Mouse (Mus musculus) CD8-positive naive resting alpha-beta T cell, adult 2 months (primary cell): ENCODE results near the gene Slc44a2.
A peak's percentile ranks its signal among the peaks of the same experiment; 100 is the strongest.
"Not testable (repeated sequence)": the region's sequence is repeated elsewhere in the genome, so short reads cannot be mapped to it uniquely, and the experiment has no call there.

Source experiments
- DNase-seq, 2 experiments: peaks; one replicate each; pipeline ENCODE4 v3.0.0; 2022; ENCODE audit warnings: low read depth in 2 of 2, low spot score in 2 of 2

Gene Slc44a2

GRCm38 (mm10) chr9:21320619-21321512 lies at the start of gene Slc44a2:
Gene Slc44a2 (plus strand): TSS chr9:21320698.
- DNase-seq: peak; percentile 64 to 75

DNA sequence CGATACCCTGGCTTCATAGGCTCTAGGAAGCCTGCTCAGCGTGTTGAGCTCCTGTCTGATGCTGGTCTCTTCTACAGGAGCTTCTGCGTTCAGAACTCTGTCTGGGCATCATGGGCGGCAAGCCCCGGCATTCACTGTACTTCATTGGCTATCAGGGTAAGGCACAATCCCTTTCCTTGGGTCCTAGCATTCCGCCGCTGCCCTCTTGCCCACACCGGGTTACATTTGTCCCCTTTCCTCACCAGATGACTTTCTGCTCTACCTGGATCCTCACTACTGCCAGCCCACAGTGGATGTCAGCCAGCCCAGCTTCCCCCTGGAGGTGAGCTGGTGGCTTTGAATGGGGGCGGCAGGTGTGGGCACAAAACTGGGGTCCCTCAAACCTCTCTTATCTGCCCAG lies 48.1 kb upstream of the Slc44a2 start:
- no peak for DNase-seq

DNA sequence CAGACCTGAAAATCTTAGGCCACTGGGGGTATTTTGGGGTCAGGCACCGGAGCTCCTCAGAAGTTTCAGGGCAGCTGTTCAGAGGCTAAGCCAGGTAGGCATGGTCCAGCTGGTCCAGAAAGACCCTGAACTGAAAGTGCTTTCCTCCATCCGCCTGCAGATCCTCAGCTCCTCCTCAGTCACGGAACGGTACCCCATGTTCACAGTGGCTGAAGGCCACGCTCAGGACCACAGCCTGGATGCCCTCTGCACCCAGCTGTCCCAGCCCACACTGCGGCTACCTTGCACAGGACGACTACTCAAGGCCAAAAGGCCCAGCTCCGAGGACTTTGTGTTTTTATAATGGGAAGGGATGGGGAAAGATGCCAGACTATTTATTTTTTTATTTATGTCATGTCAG lies 47.4 kb upstream of the Slc44a2 start:
- DNase-seq: no peak

DNA sequence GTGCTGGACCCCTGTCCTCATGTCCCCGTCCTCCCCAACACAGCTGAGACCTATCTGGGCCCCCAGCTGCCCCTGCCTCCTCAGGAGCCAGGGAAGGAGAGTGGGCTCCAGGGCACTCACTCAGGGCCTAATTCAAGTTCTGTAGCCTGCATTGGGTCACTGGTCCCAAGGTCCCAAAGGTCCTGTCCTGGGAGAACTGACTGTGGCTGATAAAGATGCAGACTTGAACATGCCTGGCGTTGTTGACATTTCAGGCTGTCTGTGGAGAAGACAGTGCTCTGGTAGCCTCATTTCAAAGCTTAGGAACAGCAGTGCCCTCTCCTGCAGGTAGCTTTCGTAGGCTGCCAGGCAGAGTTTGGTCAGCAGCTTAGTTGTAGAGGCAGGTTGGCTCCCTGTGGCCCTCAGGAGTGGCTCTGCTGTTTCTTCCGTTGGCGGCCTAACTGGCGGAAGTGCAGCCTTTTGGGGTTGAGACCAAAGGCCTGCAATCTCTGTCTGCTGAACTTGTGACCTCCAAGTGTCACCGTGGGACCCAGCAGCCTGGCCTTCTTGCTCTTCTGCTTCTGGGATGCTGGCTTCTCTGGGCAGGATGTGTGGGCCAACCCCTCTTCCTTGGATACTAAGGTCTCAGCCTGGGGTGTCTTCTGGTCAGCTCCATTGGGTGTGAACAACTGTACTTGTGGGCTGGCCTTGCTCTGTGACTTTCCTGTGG lies 46.8 kb upstream of the Slc44a2 start:
- DNase-seq: no peak

- DNase-seq: no peak
These were observed 46.2 kb upstream of the Slc44a2 start for GRCm38 (mm10) chr9:21274336-21274735.

- DNase-seq: no peak
These were observed 45.3 kb upstream of the Slc44a2 start for GRCm38 (mm10) chr9:21275013-21275710.

GRCm38 (mm10) chr9:21275727-21276126 lies 44.8 kb upstream of the Slc44a2 start:
- no peak for DNase-seq

GRCm38 (mm10) chr9:21276307-21276706 lies 44.2 kb upstream of the Slc44a2 start:
- no peak for DNase-seq

GRCm38 (mm10) chr9:21277776-21278175 lies 42.7 kb upstream of the Slc44a2 start:
- DNase-seq: no peak

GRCm38 (mm10) chr9:21283591-21283990 lies 36.9 kb upstream of the Slc44a2 start:
- no peak for DNase-seq

DNA sequence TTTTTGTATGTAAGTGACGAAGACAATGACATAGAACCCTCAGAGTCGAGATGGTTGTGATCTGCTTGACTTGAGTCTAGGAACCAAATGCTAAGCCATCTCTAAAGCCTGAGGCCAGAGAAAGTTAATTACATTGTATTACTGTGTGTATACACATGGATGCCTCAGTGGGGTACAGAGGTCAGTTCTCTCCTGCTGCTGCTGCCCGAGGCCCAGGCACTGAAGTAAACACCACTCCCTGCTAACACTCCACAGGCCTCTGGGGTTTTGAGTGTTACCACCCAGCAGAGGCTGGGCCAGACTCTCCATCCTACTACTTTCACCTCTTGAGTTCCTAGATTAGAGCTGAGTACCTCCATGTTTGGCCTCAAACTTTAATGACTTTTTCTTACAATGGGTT lies 36.5 kb upstream of the Slc44a2 start:
- no peak for DNase-seq

DNA sequence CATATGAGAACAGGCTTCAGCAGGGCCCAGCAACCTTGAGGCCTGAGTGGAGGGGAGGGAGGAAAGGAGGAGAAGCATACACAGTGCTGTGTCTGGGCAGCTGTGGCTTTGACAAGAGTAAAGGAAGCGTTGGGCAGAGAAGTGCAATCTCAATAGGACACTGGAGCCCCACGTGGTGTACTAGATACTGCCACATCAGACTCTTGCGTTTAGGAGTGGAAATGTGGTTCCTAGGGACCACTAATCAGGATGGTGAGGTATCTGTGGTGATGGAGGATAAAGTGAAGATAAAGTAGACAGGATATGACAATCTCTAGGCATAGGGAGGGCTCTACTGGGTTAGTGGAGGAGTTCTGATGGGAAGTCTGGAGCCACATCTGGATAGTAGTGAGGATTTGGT lies 33.7 kb upstream of the Slc44a2 start:
- DNase-seq: no peak

DNA sequence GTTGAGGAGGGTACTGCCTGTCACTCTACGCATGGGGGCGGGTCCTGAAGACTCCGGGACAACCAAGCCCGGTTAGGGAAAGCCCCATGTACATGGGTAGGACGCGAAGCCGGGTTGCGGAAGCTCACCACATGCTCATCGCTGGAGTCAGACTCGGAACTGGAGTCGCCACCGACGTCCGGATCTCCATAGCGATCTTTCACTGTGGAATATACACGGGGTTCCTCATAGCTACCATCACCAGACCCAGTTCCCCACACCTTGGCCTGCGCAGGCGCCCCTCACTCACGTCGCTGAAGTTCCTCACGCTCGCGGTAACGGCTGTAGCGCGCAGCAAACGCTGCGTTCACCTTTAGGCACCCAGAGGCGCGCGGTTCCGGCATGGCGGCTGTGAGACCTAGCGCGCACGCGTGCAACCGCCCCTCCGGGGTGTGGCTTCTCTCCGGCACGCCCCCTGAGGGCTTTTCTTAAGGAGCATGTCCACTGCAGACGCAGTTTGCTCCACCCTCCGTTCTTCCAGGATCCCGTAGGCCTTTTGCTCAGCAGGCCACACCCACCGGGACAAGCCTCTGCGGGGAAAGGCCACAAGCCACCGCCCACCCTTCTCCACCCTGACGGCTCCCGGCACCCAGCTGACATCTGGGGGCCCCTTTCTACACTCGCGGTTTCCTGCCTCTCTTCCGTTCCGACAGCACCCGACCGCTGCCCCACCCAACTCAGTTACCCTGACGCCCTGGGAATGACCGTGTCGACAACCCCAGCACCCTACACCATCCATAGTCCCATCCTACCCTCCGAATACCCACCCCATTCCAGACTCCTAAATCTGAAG lies 32.7 kb upstream of the Slc44a2 start, which contains the start of gene Kri1:
Kri1 (minus strand) TSS at position 399 of the 832 bp plus-strand sequence.
- DNase-seq: peak; percentile 96 to 97

- peak; percentile 47 to 53 for DNase-seq
These were observed 31.8 kb upstream of the Slc44a2 start for GRCm38 (mm10) chr9:21288404-21289336.

- no peak for DNase-seq
These were observed 31.2 kb upstream of the Slc44a2 start for GRCm38 (mm10) chr9:21289337-21289671.

DNA sequence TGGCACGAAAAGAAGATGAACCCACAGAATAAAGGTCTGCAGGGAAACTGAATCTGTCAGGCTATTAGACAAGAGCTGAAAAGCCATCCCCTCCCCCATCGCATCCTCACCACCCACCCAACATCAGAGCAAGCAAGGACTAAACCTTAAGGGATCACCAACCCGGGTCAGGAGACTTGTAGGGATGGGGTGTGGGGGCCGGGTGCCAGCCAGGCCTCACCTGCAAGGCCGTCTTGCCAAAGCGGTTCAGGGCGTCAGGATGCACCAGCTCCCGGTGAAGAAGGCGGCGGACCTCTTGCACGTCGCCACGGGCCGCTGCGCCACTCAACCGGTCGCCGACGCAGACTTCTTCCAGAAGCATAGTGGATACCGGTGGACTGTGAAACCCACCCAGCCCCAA lies 29.9 kb upstream of the Slc44a2 start:
- no peak for DNase-seq

- DNase-seq: peak; percentile 99 to 100
These were observed 29.3 kb upstream of the Slc44a2 start, which contains the start of gene Cdkn2d for GRCm38 (mm10) chr9:21291022-21291787. Gene Cdkn2d (minus strand): TSS chr9:21291407.

DNA sequence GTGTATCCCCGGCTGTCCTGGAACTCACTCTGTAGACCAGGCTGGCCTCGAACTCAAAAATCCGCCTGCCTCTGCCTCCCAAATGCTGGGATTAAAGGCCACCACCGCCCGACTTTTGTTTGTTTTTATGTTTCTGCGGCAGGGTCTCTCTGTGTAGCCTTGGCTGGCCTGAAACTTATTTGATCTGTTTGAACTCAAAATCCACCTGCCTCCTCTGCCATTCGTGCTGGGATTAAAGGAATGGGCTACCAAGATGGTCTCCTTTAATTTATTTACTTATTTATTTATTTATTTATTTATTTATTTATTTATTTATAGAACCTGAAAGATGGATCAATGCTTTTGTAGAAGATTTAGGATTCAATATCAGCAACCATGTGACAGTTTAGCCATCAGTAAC lies 28.6 kb upstream of the Slc44a2 start:
- not testable (repeated sequence) for DNase-seq

GRCm38 (mm10) chr9:21292271-21292670 lies 28.2 kb upstream of the Slc44a2 start:
- DNase-seq: no peak
